Mouse (Mus musculus) heart, adult 2 months (tissue): Measurements from ENCODE around the gene Gm21970.

Source experiments
- CTCF ChIP-seq: fragments of 200-600 bp; IDR thresholded peaks from 2 replicates; pipeline ENCODE4 v1.8.1; 2022; ENCODE audit warnings: antibody characterized with exemption, mild to moderate bottlenecking, moderate library complexity
- POLR2A ChIP-seq: fragments of 200-500 bp; IDR thresholded peaks from 2 replicates; pipeline ENCODE4 v1.6.1; 2011; ENCODE audit warnings: mild to moderate bottlenecking, low read depth, low read length, control low read depth; ENCODE audit not compliant: insufficient read depth

GRCm38 (mm10) chr16:91362006-91362405, 29.5 kb upstream of the Gm21970 start:
- no peak for TF ChIP-seq POLR2A
- no peak for TF ChIP-seq CTCF
